Mouse (Mus musculus) kidney, postnatal 0 days (tissue): ENCODE results near the gene Gfod1. TPM values are rescaled to one million over a fixed set of nuclear protein-coding genes. Genes with fewer than 3 reads are reported as not detected.

Source experiments
- ATAC-seq: fragments of 200-750 bp; cut with Nextera tagmentation; replicated peaks from 2 replicates; pipeline ENCODE4 v1.8.0; 2017; ENCODE audit warnings: low read depth, moderate number of reproducible peaks, moderate TSS enrichment, moderate library complexity; ENCODE audit not compliant: low FRiP score
- DNase-seq: peaks from one replicate; pipeline ENCODE4 v3.0.0-alpha.2; 2016; ENCODE audit warnings: low spot score
- H3K27ac ChIP-seq: fragments of 300-500 bp; sonication (generic); 2 replicates; pipeline ENCODE4 v1.5.1; 2014; ENCODE audit warnings: mild to moderate bottlenecking
- H3K27me3 ChIP-seq: fragments of 300-500 bp; sonication (generic); 2 replicates; pipeline ENCODE4 v1.6.1; 2014; ENCODE audit warnings: low read length, mixed read lengths; ENCODE audit not compliant: insufficient read depth
- H3K36me3 ChIP-seq: fragments of 300-500 bp; sonication (generic); 2 replicates; pipeline ENCODE4 v1.6.1; 2014; ENCODE audit warnings: low read length, mixed read lengths; ENCODE audit not compliant: insufficient read depth
- H3K4me1 ChIP-seq: fragments of 300-500 bp; sonication (generic); replicated peaks from 2 replicates; pipeline ENCODE4 v1.6.1; 2014; ENCODE audit warnings: antibody characterized with exemption, low read length, mixed read lengths; ENCODE audit not compliant: insufficient read depth
- H3K4me2 ChIP-seq: fragments of 300-500 bp; sonication (generic); 2 replicates; pipeline ENCODE4 v1.6.1; 2014; ENCODE audit warnings: mild to moderate bottlenecking, low read length, moderate library complexity, mixed read lengths
- H3K4me3 ChIP-seq: fragments of 300-500 bp; sonication (generic); replicated peaks from 2 replicates; pipeline ENCODE4 v1.5.1; 2014; ENCODE audit warnings: low read depth, low read length
- H3K9ac ChIP-seq: fragments of 300-500 bp; sonication (generic); 2 replicates; pipeline ENCODE4 v1.6.1; 2014; ENCODE audit warnings: low read depth, low read length
- H3K9me3 ChIP-seq: fragments of 300-500 bp; sonication (generic); replicated peaks from 2 replicates; pipeline ENCODE4 v1.6.1; 2016; ENCODE audit warnings: low read length, inconsistent platforms, mixed read lengths
- CTCF ChIP-seq: IDR thresholded peaks from 2 replicates; pipeline ENCODE4 v1.5.1; 2016; ENCODE audit warnings: antibody characterized with exemption, low read depth, mild to moderate bottlenecking, moderate library complexity
- WGBS: fragments of 180-500 bp; shearing (Covaris S2); extraction: QIAGEN DNeasy Blood & Tissue Kit; methylation state at CpG from one replicate; pipeline ENCODE4 v1.1.7; 2014; 5-methylcytosine and 5-hydroxymethylcytosine counted together
- polyA plus RNA-seq: library from polyadenylated mRNA; unstranded; fragments of >200 nt; fragmentation: Nextera tagmentation; extraction: Ambion mirVana; gene quantifications from 2 replicates; pipeline ENCODE4 v1.2.1, GENCODE M21; 2015

Gfod1 gene
- polyA plus RNA-seq, 1 experiment from 2014 or later = 0.34 TPM

- no peak for ATAC-seq
- H3K9ac ChIP-seq = no peak overlapping the region
- H3K4me3 ChIP-seq = no peak overlapping the region
- no peaks in the 10 kb centered on the region for H3K9me3 ChIP-seq
- no peak for TF ChIP-seq CTCF
- no peak for DNase-seq
- H3K36me3 ChIP-seq = no peaks in the 10 kb centered on the region
- WGBS = 69% methylated on average over 2 of the region's 2 CpGs
- no peaks in the 10 kb centered on the region for H3K27me3 ChIP-seq
- H3K4me1 ChIP-seq = no peaks in the 10 kb centered on the region
- H3K27ac ChIP-seq = no peak overlapping the region
- H3K4me2 ChIP-seq = no peak overlapping the region
Measured at GRCm38 (mm10) chr13:43267902-43268301, 36.1 kb downstream of the Gfod1 start.

- DNase-seq (no peak), ATAC-seq (no peak)
- no peak overlapping the region for H3K27ac ChIP-seq
- no peak for TF ChIP-seq CTCF
- no peaks in the 10 kb centered on the region for H3K4me1 ChIP-seq
- no peak overlapping the region for H3K9ac ChIP-seq
- no peak overlapping the region for H3K4me2 ChIP-seq
- no peak overlapping the region for H3K4me3 ChIP-seq
- no peaks in the 10 kb centered on the region for H3K9me3 ChIP-seq
- H3K36me3 ChIP-seq = no peaks in the 10 kb centered on the region
- WGBS = 83% methylated on average over 3 of the region's 3 CpGs
- no peaks in the 10 kb centered on the region for H3K27me3 ChIP-seq
Measured at GRCm38 (mm10) chr13:43267216-43267615, 36.8 kb downstream of the Gfod1 start.

DNA sequence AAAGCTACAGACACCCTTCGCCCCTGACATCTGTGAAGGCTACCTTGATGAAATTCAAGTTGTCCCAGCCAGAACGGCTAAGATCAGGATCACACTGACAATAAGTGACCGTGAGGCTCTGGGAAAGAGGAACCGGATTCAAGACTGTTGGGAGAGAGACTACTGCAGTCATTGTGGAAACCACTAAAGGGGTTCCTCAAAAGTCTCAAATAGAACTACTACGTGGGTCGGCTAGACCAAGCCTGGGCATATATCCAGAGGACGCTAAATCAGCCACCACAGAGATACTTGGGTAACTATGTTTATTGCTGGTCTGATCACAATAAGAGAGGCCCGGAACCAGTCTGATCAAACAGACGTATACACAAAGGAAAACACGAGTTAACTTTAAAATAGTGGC is 37.6 kb downstream of the Gfod1 start:
- no peak for ATAC-seq
- no peaks in the 10 kb centered on the region for H3K36me3 ChIP-seq
- no peak for TF ChIP-seq CTCF
- H3K27me3 ChIP-seq = no peaks in the 10 kb centered on the region
- no peak for DNase-seq
- H3K4me1 ChIP-seq = no peaks in the 10 kb centered on the region
- no peak overlapping the region for H3K9ac ChIP-seq
- 88% methylated on average over 10 of the region's 10 CpGs for WGBS
- H3K4me3 ChIP-seq = no peak overlapping the region
- H3K4me2 ChIP-seq = no peak overlapping the region
- no peak overlapping the region for H3K27ac ChIP-seq
- H3K9me3 ChIP-seq = no peaks in the 10 kb centered on the region

DNA sequence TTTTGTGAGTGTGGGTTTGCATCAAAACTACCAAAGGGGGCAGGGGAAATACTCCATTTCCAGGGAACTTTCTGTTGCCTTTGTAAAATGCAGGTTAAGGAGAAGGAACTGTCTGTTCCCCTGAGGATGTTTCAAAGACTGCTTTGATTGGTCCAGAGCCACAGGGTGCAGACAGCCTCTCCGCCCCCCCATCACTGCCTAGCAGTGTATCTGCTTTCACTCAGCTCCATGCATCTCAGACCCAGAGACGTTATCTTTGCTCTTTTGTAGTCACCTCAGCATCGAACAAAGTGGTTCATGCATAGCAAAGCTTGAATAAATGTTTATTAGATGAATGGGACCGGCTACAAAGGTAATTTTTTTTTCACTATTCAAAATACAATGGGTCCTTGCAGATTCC is 38.9 kb downstream of the Gfod1 start:
- Histone ChIP-seq H3K27me3 (no peaks in the 10 kb centered on the region), H3K27ac (no peak overlapping the region), H3K36me3 (no peaks in the 10 kb centered on the region), H3K4me2 (no peak overlapping the region), H3K9me3 (no peaks in the 10 kb centered on the region), H3K4me1 (no peaks in the 10 kb centered on the region), H3K4me3 (no peak overlapping the region), H3K9ac (no peak overlapping the region)
- no peak for TF ChIP-seq CTCF
- 59% methylated on average over 4 of the region's 4 CpGs for WGBS
- ATAC-seq (no peak), DNase-seq (no peak)

- DNase-seq (no peak), ATAC-seq (no peak)
- 73% methylated on average over 5 of the region's 5 CpGs for WGBS
- no peak for TF ChIP-seq CTCF
- no peak overlapping the region for H3K4me2 ChIP-seq
- no peak overlapping the region for H3K9ac ChIP-seq
- no peaks in the 10 kb centered on the region for H3K36me3 ChIP-seq
- no peak overlapping the region for H3K4me3 ChIP-seq
- no peaks in the 10 kb centered on the region for H3K9me3 ChIP-seq
- no peaks in the 10 kb centered on the region for H3K4me1 ChIP-seq
- H3K27me3 ChIP-seq = no peaks in the 10 kb centered on the region
- no peak overlapping the region for H3K27ac ChIP-seq
Measured at GRCm38 (mm10) chr13:43263646-43264045, 40.3 kb downstream of the Gfod1 start.

DNA sequence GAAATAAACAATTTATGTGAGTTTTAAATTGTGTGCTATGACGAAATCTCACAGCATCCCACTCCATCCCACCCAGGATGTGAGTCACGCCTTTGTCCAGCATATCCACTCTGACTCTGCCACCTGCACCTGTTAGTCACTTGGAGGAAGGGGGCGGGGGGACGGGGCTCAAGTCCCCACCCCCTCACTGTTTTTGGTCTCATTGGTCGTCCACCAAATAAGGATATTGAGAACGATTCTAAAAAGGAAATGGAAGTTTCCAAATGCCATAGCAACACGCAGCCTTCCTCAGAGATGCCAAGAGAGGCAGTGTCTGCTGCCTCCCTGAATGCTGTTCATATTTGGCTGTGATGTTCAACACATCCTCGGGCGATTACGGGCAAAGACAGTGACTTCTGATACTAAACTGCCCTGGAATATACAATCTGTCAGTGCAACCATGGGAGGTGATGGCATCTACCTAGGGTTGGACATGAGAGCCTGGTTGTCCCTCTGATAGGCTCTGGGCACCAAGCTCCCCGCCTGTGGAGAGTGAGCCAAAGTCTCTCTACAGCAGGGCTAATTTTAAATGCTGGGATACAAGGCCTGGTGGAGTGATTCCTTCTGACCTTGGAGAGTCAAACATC is 41.7 kb downstream of the Gfod1 start:
- Histone ChIP-seq H3K4me3 (no peak overlapping the region), H3K4me2 (no peak overlapping the region), H3K9me3 (no peaks in the 10 kb centered on the region), H3K27me3 (no peaks in the 10 kb centered on the region), H3K27ac (no peak overlapping the region), H3K36me3 (no peaks in the 10 kb centered on the region), H3K4me1 (no peaks in the 10 kb centered on the region), H3K9ac (no peak overlapping the region)
- no peak for TF ChIP-seq CTCF
- 87% methylated on average over 11 of the region's 11 CpGs for WGBS
- no peak for DNase-seq
- no peak for ATAC-seq

DNA sequence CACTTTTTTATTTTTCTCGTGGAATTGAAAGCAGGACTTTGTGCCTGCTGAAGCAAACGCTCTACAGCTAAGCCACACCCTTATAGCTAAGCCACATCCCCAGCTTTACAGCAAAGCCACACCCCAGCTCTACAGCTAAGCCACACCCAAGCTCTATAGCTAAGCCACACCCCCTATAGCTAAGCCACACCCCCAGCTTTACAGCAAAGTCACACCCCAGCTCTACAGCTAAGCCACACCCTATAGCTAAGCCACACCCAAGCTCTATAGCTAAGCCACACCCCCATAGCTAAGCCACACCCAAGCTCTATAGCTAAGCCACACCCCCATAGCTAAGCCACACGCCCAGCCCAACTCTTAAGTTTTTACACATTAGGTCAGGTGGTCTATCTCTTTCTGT is 42.7 kb downstream of the Gfod1 start:
- Histone ChIP-seq H3K4me2 (no peak overlapping the region), H3K9ac (no peak overlapping the region), H3K27ac (no peak overlapping the region), H3K4me3 (no peak overlapping the region), H3K4me1 (no peaks in the 10 kb centered on the region), H3K36me3 (no peaks in the 10 kb centered on the region), H3K27me3 (no peaks in the 10 kb centered on the region), H3K9me3 (no peaks in the 10 kb centered on the region)
- TF ChIP-seq CTCF = no peak
- DNase-seq (no peak), ATAC-seq (no peak)
- 73% methylated on average over 3 of the region's 3 CpGs for WGBS
